Mouse (Mus musculus) adrenal gland, postnatal 10 days (tissue): ENCODE results near the gene Lingo1. TPM values are rescaled to one million over a fixed set of nuclear protein-coding genes. Genes with fewer than 3 reads are reported as not detected.

Experiments
- DNase-seq: peaks from one replicate; pipeline ENCODE4 v3.0.0; 2021; ENCODE audit warnings: mixed read lengths
- total RNA-seq, 2 experiments: library from RNA; stranded (reverse); gene quantifications; 2 replicates each; pipeline ENCODE4 v1.2.3; 2021

The Lingo1 gene
- total RNA-seq, 2 experiments from 2014 or later, result 2.6 to 5.1 TPM

- no peak for DNase-seq
These were observed 19.1 kb downstream of the Lingo1 start for GRCm38 (mm10) chr9:56776881-56777801.

GRCm38 (mm10) chr9:56775161-56775934 lies 20.9 kb downstream of the Lingo1 start:
- no peak for DNase-seq

- peak; percentile 69 for DNase-seq
These were observed 22.0 kb downstream of the Lingo1 start for GRCm38 (mm10) chr9:56774231-56774630.

DNA sequence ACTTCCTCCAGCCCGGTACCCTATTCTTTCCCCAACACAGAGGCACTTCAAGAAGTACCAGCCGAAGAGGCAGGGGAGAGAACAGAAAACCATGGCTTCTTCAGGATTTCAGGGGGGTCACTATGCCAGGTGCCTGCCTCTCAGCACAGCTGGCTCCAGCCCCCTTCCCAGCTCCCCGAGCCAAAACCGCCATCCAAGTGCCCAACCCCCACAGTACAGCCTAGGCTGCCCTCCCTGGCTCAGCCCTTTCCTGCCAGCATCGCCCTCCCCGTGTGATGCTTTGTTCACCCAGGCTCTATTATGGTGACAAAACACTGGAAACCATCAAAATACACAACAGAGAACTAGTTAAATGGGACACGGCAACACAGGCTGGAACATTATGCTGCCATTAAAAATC lies 22.6 kb downstream of the Lingo1 start:
- DNase-seq, result no peak

DNA sequence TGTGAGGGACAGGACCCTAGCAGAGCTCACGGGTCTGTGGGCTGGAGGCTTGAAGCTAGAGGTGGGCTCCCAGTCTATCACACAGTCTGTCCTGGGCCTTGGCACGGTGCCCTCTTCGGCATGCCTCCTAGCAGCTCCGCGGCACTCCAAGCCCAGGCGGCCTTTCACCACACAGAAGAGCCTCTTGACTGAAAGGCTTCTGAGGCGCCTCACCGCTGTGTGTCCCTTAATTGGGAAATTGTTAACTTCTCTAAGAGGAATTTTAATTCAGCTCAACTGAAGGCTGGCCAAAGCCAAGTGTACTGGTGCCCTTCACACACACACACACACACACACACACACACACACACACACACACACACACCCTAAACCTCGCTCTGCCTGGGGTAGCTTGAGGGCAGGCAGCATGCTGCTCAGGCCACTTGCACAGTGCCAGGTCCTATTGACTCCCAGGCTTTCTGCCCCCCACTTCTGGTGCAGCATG lies 28.6 kb downstream of the Lingo1 start:
- DNase-seq, result peak; percentile 14

GRCm38 (mm10) chr9:56766629-56767357 lies 29.5 kb downstream of the Lingo1 start:
- DNase-seq, result no peak

DNA sequence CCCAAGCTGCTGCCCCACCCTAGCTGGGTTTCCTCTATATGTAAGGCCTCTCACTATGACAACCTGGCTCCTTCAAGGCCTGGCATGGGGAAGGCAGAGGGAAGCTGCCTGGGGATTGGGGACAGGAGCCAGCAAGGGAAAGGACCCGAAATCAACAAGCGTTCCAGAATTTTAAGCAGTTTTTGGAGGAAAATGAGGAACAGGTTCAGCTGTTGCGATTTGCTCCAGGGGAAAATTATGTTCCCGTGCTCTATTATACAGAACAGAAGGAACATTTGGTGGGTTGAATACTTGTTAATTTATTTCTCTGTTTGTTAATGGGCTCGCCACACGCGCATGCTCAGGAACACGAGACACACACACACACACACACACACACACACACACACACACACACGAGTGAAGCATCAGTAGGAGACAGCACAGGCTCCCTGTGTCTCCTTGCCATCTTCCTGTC lies 34.1 kb downstream of the Lingo1 start:
- DNase-seq, result no peak

GRCm38 (mm10) chr9:56757791-56758190 lies 38.5 kb downstream of the Lingo1 start:
- DNase-seq, result no peak

- DNase-seq, result no peak
These were observed 41.1 kb downstream of the Lingo1 start for GRCm38 (mm10) chr9:56755119-56755518.

- DNase-seq, result no peak
These were observed 42.9 kb downstream of the Lingo1 start for GRCm38 (mm10) chr9:56753386-56753785.

DNA sequence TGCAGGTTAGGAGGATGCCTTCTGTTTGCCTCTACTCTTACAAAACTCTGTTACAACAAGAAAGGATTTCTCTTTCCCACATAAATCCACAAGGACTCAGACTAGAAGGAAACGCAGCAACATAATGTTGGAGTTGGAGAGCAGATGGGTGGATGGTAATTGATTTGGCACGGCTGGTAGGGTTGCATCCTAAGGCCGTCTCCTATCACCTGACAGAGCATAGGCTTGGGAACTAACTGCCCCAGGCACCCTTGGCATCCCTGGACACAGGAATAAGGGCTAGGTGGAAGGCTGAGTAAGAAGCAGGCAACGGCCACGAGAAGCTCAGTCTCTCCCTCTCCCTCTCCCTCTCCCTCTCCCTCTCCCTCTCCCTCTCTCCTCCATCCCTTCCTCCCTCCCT lies 48.2 kb downstream of the Lingo1 start:
- DNase-seq, result no peak

GRCm38 (mm10) chr9:56746926-56747294 lies 49.4 kb downstream of the Lingo1 start:
- no peak for DNase-seq

DNA sequence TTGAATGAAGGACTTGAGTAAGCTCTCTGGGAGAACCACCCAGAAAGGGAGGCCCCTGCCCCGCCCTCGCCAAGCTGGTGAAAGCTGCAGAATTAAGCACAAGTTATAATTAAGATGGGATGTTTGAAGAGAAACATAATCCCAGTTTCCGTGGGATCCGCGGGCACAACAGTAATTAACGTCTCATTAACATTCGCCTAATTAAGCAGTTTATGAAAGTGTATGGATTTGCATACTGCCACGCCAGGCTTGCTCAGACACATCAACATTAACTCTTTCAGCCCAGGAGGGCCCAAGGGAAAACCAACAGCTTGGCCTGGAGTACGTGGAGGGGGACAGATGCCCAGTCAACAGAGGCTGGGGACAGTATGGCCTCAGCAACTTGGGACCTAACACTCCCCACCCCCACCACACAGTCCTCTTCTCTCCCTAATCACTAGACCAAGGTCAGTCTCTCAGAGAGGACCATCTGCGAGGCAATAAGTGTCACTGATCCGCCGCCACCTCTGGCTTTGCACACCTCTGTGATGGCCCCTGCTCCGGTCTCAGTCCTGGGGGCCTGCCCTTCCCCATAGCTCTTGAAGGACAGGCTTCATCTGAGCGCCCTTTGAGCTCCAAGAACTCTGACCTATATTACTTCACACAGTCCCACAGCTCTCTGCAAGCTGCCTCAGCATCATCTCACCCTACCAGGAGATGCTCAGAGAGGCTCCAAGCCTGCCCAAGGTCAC lies 49.9 kb downstream of the Lingo1 start:
- DNase-seq, result no peak

- DNase-seq, result peak; percentile 20
These were observed 51.9 kb downstream of the Lingo1 start for GRCm38 (mm10) chr9:56744369-56744768.

DNA sequence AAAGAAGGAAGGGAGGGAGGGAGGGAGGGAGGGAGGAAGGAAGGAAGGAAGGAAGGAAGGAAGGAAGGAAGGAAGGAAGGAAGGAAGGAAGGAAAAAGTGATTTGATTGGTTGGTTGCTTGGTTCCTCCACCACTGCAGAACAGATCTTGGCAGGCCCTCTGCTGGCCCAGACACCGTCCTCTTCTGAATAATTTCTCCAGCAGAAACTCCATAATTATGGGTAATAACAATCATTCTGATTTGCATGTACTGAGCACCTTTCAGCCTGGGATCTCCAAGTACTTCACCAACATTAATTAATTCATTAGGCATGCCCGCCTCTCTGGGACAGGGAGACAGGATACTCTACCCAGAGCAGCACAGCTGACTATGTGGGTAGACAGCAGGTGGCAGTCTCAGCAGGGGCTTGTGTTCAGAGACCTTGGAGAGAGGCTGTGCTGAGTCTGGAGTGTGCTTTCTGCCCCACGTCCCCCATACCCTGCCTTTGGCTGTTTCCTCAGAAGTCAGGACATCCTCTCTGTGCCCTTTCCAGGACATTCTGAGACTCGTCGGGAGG lies 57.0 kb downstream of the Lingo1 start:
- no peak for DNase-seq

DNA sequence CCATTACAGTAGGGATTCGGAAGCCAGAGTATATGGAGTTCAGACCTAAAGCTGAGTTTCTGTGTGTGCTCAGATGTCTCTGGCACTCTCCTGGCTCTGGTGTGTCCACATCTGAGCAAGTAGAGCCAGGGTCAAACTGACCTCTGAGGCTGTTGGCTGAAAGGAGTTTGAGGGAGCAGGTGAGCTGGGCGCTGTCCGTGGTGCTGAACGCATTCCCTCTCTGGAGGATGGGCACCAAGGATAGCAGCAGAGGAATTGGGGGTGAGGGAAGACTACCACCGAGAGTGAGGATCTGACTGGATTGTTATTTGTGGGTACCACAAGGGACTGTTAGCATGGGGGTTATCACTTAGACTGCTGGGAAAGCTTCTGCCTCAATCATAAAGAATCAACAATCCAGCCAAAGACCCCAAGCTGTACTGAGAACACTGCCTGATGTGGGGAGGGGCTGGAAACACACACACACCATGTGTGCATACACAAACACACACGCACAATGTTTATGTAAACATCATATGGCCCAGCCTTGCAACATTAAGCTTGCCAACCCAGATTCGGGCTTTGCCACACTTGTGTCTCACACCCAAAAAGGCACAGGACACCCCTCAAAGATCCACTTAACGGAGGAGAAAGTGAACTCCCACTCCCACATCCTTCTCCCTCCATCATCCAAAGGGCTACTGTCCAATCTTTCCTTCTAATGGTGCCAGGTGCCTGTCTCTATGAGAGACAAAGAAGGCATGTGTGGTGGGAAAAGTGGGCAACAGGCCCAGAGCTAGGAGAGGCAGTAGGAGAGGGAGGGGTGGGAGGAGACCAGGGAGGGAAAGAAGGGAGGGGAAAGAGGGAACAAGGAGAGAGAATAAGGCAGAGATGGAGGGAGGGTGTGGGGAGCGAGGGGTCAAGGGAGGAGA lies 57.8 kb downstream of the Lingo1 start:
- DNase-seq, result peak; percentile 78

DNA sequence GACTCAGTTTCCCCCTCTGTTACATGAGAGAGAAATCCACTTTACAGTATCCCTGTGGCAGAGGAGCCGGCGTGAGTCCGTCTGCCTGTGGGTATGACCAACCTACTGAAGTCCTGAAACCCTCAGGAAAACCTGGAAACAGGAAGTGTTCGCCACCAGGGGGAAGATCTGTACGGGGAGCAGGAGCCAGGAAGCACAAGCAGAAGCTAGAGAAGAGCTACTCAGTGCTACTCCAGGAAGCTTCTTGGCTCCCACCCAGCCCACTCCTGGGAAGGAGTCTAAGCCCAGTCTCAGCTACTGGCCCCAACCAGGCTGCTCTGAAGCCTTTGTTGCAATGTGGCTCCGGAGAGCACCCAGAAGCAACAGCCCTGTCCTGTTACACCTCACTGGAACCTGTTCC lies 61.9 kb downstream of the Lingo1 start:
- DNase-seq, result no peak

DNA sequence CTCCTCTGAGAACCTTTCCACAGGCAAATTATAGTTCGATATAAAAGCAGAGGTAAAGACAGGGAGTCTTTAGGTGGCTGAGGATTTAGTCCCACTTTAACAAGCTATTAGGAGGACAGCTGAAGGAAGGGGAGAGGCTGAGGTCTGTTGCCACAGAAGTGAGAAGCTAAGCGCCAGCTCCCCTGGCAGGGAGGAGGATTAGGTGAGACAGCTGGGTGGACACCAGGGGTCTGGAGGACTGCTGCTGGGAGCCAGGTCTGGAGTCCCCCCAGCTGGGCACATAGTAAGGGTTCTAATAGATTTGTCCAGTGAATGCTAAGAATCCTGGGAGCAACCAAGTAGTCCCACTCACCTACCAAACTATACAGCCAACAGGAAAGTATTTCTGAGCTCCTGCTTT lies 65.3 kb downstream of the Lingo1 start:
- DNase-seq, result no peak

DNA sequence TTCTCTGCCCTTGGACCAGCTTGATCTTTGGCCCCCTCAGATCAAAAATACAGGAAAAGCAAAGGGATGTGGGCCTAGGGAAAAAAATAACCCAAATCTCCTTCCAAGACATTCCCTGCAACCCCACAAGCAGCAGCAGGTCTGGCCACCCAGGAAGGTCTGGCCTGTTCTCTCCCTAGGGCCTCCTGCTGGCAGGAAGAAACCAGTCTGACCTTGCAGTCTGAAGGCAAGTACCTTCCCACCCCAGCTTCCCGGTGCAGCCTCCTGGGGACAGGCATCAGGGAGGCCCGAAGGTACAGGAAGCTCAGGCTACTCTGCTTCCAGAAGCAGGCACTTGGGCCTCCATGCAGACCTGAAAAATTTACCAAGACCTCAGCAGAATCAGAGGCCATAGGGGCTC lies 67.1 kb downstream of the Lingo1 start:
- DNase-seq, result peak; percentile 53
